Mouse (Mus musculus) ES-Bruce4 (cell line): Measurements from ENCODE around the gene Wfdc9. TPM values are rescaled to one million over a fixed set of nuclear protein-coding genes. Genes with fewer than 3 reads are reported as not detected.
"Not testable (repeated sequence)": the region's sequence is repeated elsewhere in the genome, so short reads cannot be mapped to it uniquely, and the experiment has no call there.

Experiments
- H3K27ac ChIP-seq: 2 replicates; pipeline ENCODE4 v1.5.1; 2012; ENCODE audit warnings: low read length, inconsistent platforms; ENCODE audit not compliant: insufficient read depth
- H3K27me3 ChIP-seq: 2 replicates; pipeline ENCODE4 v1.6.1; 2012; ENCODE audit warnings: mild to moderate bottlenecking, low read length, inconsistent platforms; ENCODE audit not compliant: control insufficient read depth, poor library complexity, insufficient read depth, severe bottlenecking
- H3K36me3 ChIP-seq: 2 replicates; pipeline ENCODE4 v1.6.1; 2012; ENCODE audit warnings: inconsistent platforms, mild to moderate bottlenecking, low read length, moderate library complexity; ENCODE audit not compliant: control insufficient read depth, poor library complexity, insufficient read depth, severe bottlenecking
- H3K4me1 ChIP-seq: one replicate; pipeline ENCODE4 v1.8.1; 2011; ENCODE audit warnings: low read length; ENCODE audit not compliant: control insufficient read depth, insufficient read depth
- H3K4me3 ChIP-seq: 2 replicates; pipeline ENCODE4 v1.5.1; 2011; ENCODE audit warnings: low read depth, mild to moderate bottlenecking, low read length
- H3K9ac ChIP-seq: 2 replicates; pipeline ENCODE4 v1.6.1; 2012; ENCODE audit warnings: low read depth, mild to moderate bottlenecking, inconsistent platforms; ENCODE audit not compliant: poor library complexity, severe bottlenecking
- H3K9me3 ChIP-seq: replicated peaks from 2 replicates; pipeline ENCODE4 v1.6.1; 2012; ENCODE audit warnings: mild to moderate bottlenecking, low read length, inconsistent platforms; ENCODE audit not compliant: control insufficient read depth, poor library complexity, insufficient read depth, severe bottlenecking
- CTCF ChIP-seq: IDR thresholded peaks from one replicate; pipeline ENCODE4 v1.8.1; 2011; ENCODE audit warnings: low read depth, low read length
- EP300 ChIP-seq: IDR thresholded peaks from 2 replicates; pipeline ENCODE4 v1.6.1; 2011; ENCODE audit warnings: low read depth, low read length; ENCODE audit not compliant: insufficient read depth
- POLR2A ChIP-seq: IDR thresholded peaks from one replicate; pipeline ENCODE4 v1.8.1; 2011; ENCODE audit warnings: low read length; ENCODE audit not compliant: insufficient read depth
- polyA plus RNA-seq: library from polyadenylated mRNA; stranded (reverse); fragments of >200 nt; gene quantifications from 2 replicates; pipeline ENCODE4 v1.2.4, GENCODE M21; 2011; ENCODE audit warnings: low read depth; ENCODE audit not compliant: missing spikeins, insufficient read depth, insufficient read length

Gene Wfdc9
- polyA plus RNA-seq, 1 experiment, result not detected

GRCm38 (mm10) chr2:164615386-164615785 lies 41.0 kb downstream of the Wfdc9 start:
- no peak overlapping the region for H3K9ac ChIP-seq
- no peaks in the 10 kb centered on the region for H3K27me3 ChIP-seq

DNA sequence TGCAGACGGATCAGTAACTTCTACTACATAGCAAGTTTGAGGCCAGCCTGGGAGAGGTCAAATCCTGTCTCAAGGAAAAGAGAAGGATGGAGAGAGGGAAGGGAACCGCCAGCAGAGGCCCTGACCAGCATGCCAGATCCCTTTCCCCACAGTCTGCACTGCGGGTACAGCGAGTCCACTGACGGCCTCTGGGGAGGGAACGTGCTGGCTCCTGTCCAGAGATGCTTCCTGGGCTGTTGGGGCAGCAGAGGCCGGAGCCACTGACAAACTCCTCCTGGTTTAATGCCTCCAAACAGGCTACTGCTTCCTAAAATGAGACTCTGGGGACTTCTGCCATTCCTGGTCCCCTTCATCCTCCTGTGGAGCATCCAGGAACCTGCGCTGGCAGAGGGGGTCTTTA lies 42.9 kb downstream of the Wfdc9 start, which contains the start of the genes Wfdc6b and Wfdc8:
TSS of gene Wfdc6b (plus strand) at position 52 of the 400 bp plus-strand sequence.
TSS of gene Wfdc8 (minus strand) at position 156 of the 400 bp plus-strand sequence.
- not testable (repeated sequence) for H3K9me3 ChIP-seq, H3K27me3 ChIP-seq, H3K4me3 ChIP-seq, H3K27ac ChIP-seq, H3K4me1 ChIP-seq, H3K9ac ChIP-seq, H3K36me3 ChIP-seq

More at GRCm38 (mm10) chr2:164615386-164615785, 41.0 kb downstream of the Wfdc9 start:
- Histone ChIP-seq H3K4me3 (no peak overlapping the region), H3K36me3 (no peaks in the 10 kb centered on the region), H3K27ac (no peak overlapping the region), H3K4me1 (no peaks in the 10 kb centered on the region), H3K9me3 (no peaks in the 10 kb centered on the region)
- TF ChIP-seq CTCF, result no peak
- TF ChIP-seq POLR2A, result no peak
- no peak for TF ChIP-seq EP300

GRCm38 (mm10) chr2:164608781-164609180 lies 47.6 kb downstream of the Wfdc9 start:
- Histone ChIP-seq H3K36me3 (no peaks in the 10 kb centered on the region), H3K9me3 (no peaks in the 10 kb centered on the region; the same call in 1 of the 2 replicates), H3K27ac (no peak overlapping the region), H3K4me1 (no peaks in the 10 kb centered on the region), H3K27me3 (no peaks in the 10 kb centered on the region), H3K9ac (no peak overlapping the region), H3K4me3 (no peak overlapping the region)
- TF ChIP-seq EP300 (no peak), POLR2A (no peak), CTCF (no peak)

DNA sequence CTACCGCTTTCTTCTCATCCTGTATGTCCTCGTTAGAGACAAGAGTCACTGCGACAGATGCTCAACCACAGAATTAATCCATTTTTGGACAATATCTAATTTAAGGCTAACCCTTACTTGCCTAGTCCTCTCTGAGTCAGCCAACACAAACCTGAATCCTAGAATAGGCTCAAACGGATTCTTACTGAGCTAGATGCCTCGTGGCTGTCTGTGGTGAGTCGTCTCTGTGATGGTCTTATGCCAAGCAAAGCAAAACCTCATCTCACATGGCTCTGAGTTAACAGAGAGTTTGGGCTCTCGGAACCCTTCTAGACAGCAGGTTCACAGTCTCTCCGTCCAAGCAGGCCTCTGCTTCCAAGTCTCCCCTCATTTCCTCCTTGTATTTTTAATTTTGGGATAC lies 52.0 kb downstream of the Wfdc9 start:
- TF ChIP-seq CTCF (no peak), POLR2A (no peak), EP300 (no peak)
- H3K4me1 ChIP-seq, result no peaks in the 10 kb centered on the region
- H3K27me3 ChIP-seq, result no peaks in the 10 kb centered on the region
- no peak overlapping the region for H3K27ac ChIP-seq
- no peaks in the 10 kb centered on the region; the same call in 1 of the 2 replicates for H3K9me3 ChIP-seq
- H3K9ac ChIP-seq, result no peak overlapping the region
- no peak overlapping the region for H3K4me3 ChIP-seq
- no peaks in the 10 kb centered on the region for H3K36me3 ChIP-seq

GRCm38 (mm10) chr2:164603482-164603881 lies 52.9 kb downstream of the Wfdc9 start:
- Histone ChIP-seq H3K4me3 (no peak overlapping the region), H3K36me3 (no peaks in the 10 kb centered on the region), H3K27ac (no peak overlapping the region), H3K27me3 (no peaks in the 10 kb centered on the region), H3K9ac (no peak overlapping the region), H3K4me1 (no peaks in the 10 kb centered on the region), H3K9me3 (no peaks in the 10 kb centered on the region; the same call in 1 of the 2 replicates)
- no peak for TF ChIP-seq CTCF
- no peak for TF ChIP-seq EP300
- no peak for TF ChIP-seq POLR2A

DNA sequence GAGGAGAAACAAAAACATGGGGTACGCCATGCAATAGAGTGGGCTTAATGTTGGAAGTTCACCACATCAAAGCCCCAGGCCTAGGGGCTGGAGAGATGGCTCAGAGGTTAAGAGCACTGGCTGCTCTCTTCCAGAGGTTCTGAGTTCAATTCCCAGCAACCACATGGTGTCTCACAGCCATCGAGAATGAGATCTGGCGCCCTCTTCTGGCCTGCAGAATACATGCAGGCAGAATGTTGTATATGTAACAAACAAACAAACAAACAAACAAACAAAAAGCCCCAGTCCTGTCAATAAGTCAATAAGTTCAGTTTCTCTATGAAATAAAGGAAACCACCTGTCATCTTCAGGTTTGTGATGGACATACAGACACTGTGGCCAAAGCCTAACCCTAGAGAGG lies 56.2 kb downstream of the Wfdc9 start:
- Histone ChIP-seq H3K4me1 (no peaks in the 10 kb centered on the region), H3K9me3 (no peaks in the 10 kb centered on the region; the same call in 1 of the 2 replicates), H3K9ac (no peak overlapping the region)

More for the DNA sequence above, 56.2 kb downstream of the Wfdc9 start:
- TF ChIP-seq CTCF (peak; percentile 65), EP300 (no peak)
- Histone ChIP-seq H3K4me3 (no peak overlapping the region), H3K27ac (no peak overlapping the region), H3K36me3 (no peaks in the 10 kb centered on the region), H3K27me3 (no peaks in the 10 kb centered on the region)

Other genes starting within 250 kb of the Wfdc9 start
- gene Sdc4, start 212.7 kb downstream of the Wfdc9 start, polyA plus RNA-seq, result 212 and 213 TPM in 2 replicates
- 13.3 and 19.8 TPM in 2 replicates for gene Sys1, start 199.6 kb downstream of the Wfdc9 start, polyA plus RNA-seq
- gene Gm20458, start 195.6 kb downstream of the Wfdc9 start, polyA plus RNA-seq, result 2.3 TPM in 1 of 2 replicates, not detected in the other
- gene Trp53tg5, start 182.9 kb downstream of the Wfdc9 start, polyA plus RNA-seq, result not detected in 2 replicates
- gene Dbndd2, start 170.5 kb downstream of the Wfdc9 start, polyA plus RNA-seq, result 6.4 and 7.1 TPM in 2 replicates
- 49.9 and 52.7 TPM in 2 replicates for gene Pigt, start 159.1 kb downstream of the Wfdc9 start, polyA plus RNA-seq
- gene Wfdc2, start 94.2 kb downstream of the Wfdc9 start, polyA plus RNA-seq, result 123 and 135 TPM in 2 replicates
- not detected in 2 replicates for gene Spint3, start 83.1 kb downstream of the Wfdc9 start, polyA plus RNA-seq
- gene Wfdc6a, start 71.1 kb downstream of the Wfdc9 start, polyA plus RNA-seq, result not detected in 2 replicates
- not detected in 2 replicates for gene Eppin, start 63.0 kb downstream of the Wfdc9 start, polyA plus RNA-seq
- gene Wfdc6b, start 43.1 kb downstream of the Wfdc9 start, polyA plus RNA-seq, result not detected in 2 replicates
- not detected in 2 replicates for gene Wfdc8, start 43.0 kb downstream of the Wfdc9 start, polyA plus RNA-seq
- gene Wfdc16, start 17.8 kb downstream of the Wfdc9 start, polyA plus RNA-seq, result not detected in 2 replicates
- not detected in 2 replicates for gene Wfdc10, start 537 bp downstream of the Wfdc9 start, polyA plus RNA-seq
- not detected in 2 replicates for gene Wfdc11, start 17.5 kb upstream of the Wfdc9 start, polyA plus RNA-seq
- gene Wfdc13, start 28.5 kb upstream of the Wfdc9 start, polyA plus RNA-seq, result 0.57 TPM in 1 of 2 replicates, not detected in the other
- not detected in 2 replicates for gene Spint4, start 41.9 kb upstream of the Wfdc9 start, polyA plus RNA-seq
- gene Spint5, start 58.7 kb upstream of the Wfdc9 start, polyA plus RNA-seq, result not detected in 2 replicates
- 0.60 and 1.7 TPM in 2 replicates for gene Wfdc3, start 89.3 kb upstream of the Wfdc9 start, polyA plus RNA-seq
- gene Dnttip1, start 89.4 kb upstream of the Wfdc9 start, polyA plus RNA-seq, result 26.7 and 30.4 TPM in 2 replicates
- 366 and 371 TPM in 2 replicates for gene Ube2c, start 113.3 kb upstream of the Wfdc9 start, polyA plus RNA-seq
- gene Tnnc2, start 123.4 kb upstream of the Wfdc9 start, polyA plus RNA-seq, result 0.88 and 1.6 TPM in 2 replicates
- gene Snx21, start 129.2 kb upstream of the Wfdc9 start, polyA plus RNA-seq, result 10.7 and 11.2 TPM in 2 replicates
- 15.0 and 15.7 TPM in 2 replicates for gene Acot8, start 148.3 kb upstream of the Wfdc9 start, polyA plus RNA-seq
- 10.7 and 12.1 TPM in 2 replicates for gene Zswim3, start 148.5 kb upstream of the Wfdc9 start, polyA plus RNA-seq
- gene Zswim1, start 166.1 kb upstream of the Wfdc9 start, polyA plus RNA-seq, result 39.5 and 50.0 TPM in 2 replicates
- gene Spata25, start 172.0 kb upstream of the Wfdc9 start, polyA plus RNA-seq, result not detected in 2 replicates
- 75.3 and 83.4 TPM in 2 replicates for gene Ctsa, start 176.3 kb upstream of the Wfdc9 start, polyA plus RNA-seq
- gene Neurl2, start 176.9 kb upstream of the Wfdc9 start, polyA plus RNA-seq, result 2.2 and 2.8 TPM in 2 replicates
- gene Pltp, start 201.1 kb upstream of the Wfdc9 start, polyA plus RNA-seq, result 52.4 and 55.9 TPM in 2 replicates
- 30.2 and 30.9 TPM in 2 replicates for gene Pcif1, start 222.7 kb upstream of the Wfdc9 start, polyA plus RNA-seq